Comparison of ENCODE assay signal across 27 mouse cellular contexts in genomic region chr8:4417141-4417540, GRCm38 (mm10).
DNase-seq lines count a peak whose midpoint lies in the region; ATAC-seq and TF ChIP-seq lines count a peak whose summit lies in the region.
"Had no signal": no experiment of that assay in that cellular context is flagged by ENCODE, and none has a peak within 500 bp of the region (broad histone marks: within the 10 kb centered on the region; RNA-seq: fewer than 3 reads in every experiment).

No protein-coding gene starts in this region.

- H3K36me3 ChIP-seq in forebrain, embryonic 11.5 days (ENCODE audit: control insufficient read depth, insufficient read depth, low read length), result no peaks in the 10 kb centered on the region
- H3K36me3 ChIP-seq in forebrain, postnatal 0 days (ENCODE audit: insufficient read depth), result no peaks in the 10 kb centered on the region
- no peaks in the 10 kb centered on the region for H3K36me3 ChIP-seq in heart, embryonic 10.5 days
- H3K36me3 ChIP-seq in heart, adult 2 months (ENCODE audit: control insufficient read depth, insufficient read depth, low read length), result no peaks in the 10 kb centered on the region
- H3K36me3 ChIP-seq in liver, embryonic 11.5 days (ENCODE audit: control insufficient read depth, insufficient read depth, low read length), result no peaks in the 10 kb centered on the region
- H3K36me3 ChIP-seq in liver, postnatal 0 days (replicated peaks; ENCODE audit: insufficient read depth, low read length), result no peaks in the 10 kb centered on the region
- H3K36me3 ChIP-seq in midbrain, embryonic 15.5 days (replicated peaks), result no peaks in the 10 kb centered on the region
- H3K36me3 ChIP-seq: embryonic facial prominence, embryonic 13.5 days; embryonic facial prominence, embryonic 15.5 days; forebrain, embryonic 10.5 days; forebrain, embryonic 15.5 days; G1E had no signal

- TF ChIP-seq POLR2A in heart, adult 2 months (IDR thresholded peaks at IDR 0.05; ENCODE audit: insufficient read depth, low read depth, low read length), result no peak

- H3K9me3 ChIP-seq in forebrain, embryonic 11.5 days (ENCODE audit: control insufficient read depth, low read length), result no peaks in the 10 kb centered on the region
- no peaks in the 10 kb centered on the region for H3K9me3 ChIP-seq in forebrain, postnatal 0 days (ENCODE audit: low read length)
- no peaks in the 10 kb centered on the region for H3K9me3 ChIP-seq in heart, embryonic 10.5 days
- H3K9me3 ChIP-seq in liver, embryonic 11.5 days (ENCODE audit: control insufficient read depth, low read length), result no peaks in the 10 kb centered on the region
- no peaks in the 10 kb centered on the region for H3K9me3 ChIP-seq in liver, postnatal 0 days (ENCODE audit: low read length)
- no peaks in the 10 kb centered on the region for H3K9me3 ChIP-seq in midbrain, embryonic 15.5 days
- H3K9me3 ChIP-seq: embryonic facial prominence, embryonic 13.5 days; embryonic facial prominence, embryonic 15.5 days; forebrain, embryonic 10.5 days; forebrain, embryonic 13.5 days; forebrain, embryonic 15.5 days; G1E had no signal

- intact Hi-C loops in heart, adult 2 months (cut with DNase I), result no loop called here

- no peak overlapping the region for H3K4me2 ChIP-seq in forebrain, embryonic 11.5 days (ENCODE audit: low read depth, low read length, severe bottlenecking)
- no peak overlapping the region for H3K4me2 ChIP-seq in forebrain, postnatal 0 days (ENCODE audit: low read depth)
- no peak overlapping the region for H3K4me2 ChIP-seq in liver, embryonic 11.5 days
- H3K4me2 ChIP-seq in liver, postnatal 0 days (ENCODE audit: low read depth, low read length), result no peak overlapping the region
- H3K4me2 ChIP-seq in midbrain, embryonic 15.5 days, result no peak overlapping the region
- H3K4me2 ChIP-seq: embryonic facial prominence, embryonic 13.5 days; embryonic facial prominence, embryonic 15.5 days; forebrain, embryonic 13.5 days; forebrain, embryonic 15.5 days had no signal

- H3K9ac ChIP-seq in forebrain, embryonic 11.5 days (ENCODE audit: low read length), result no peak overlapping the region
- H3K9ac ChIP-seq in forebrain, postnatal 0 days, result no peak overlapping the region
- H3K9ac ChIP-seq in heart, adult 2 months (ENCODE audit: low read depth, low read length), result no peak overlapping the region
- H3K9ac ChIP-seq in liver, embryonic 11.5 days (ENCODE audit: low read depth, low read length), result no peak overlapping the region
- H3K9ac ChIP-seq in liver, postnatal 0 days (replicated peaks), result no peak overlapping the region
- no peak overlapping the region for H3K9ac ChIP-seq in midbrain, embryonic 15.5 days
- H3K9ac ChIP-seq: embryonic facial prominence, embryonic 13.5 days; embryonic facial prominence, embryonic 15.5 days; forebrain, embryonic 13.5 days; forebrain, embryonic 15.5 days had no signal

- no peak overlapping the region for H3K27ac ChIP-seq in forebrain, embryonic 11.5 days (ENCODE audit: low read depth, low read length)
- H3K27ac ChIP-seq in forebrain, postnatal 0 days (ENCODE audit: low read depth, low read length), result no peak overlapping the region
- H3K27ac ChIP-seq in heart, embryonic 10.5 days, result no peak overlapping the region
- H3K27ac ChIP-seq in heart, adult 2 months, result no peak overlapping the region
- H3K27ac ChIP-seq in liver, embryonic 11.5 days (ENCODE audit: low read depth, low read length), result no peak overlapping the region
- H3K27ac ChIP-seq in liver, postnatal 0 days (ENCODE audit: low read depth), result no peak overlapping the region
- H3K27ac ChIP-seq in midbrain, embryonic 15.5 days, result no peak overlapping the region
- H3K27ac ChIP-seq: embryonic facial prominence, embryonic 13.5 days; embryonic facial prominence, embryonic 15.5 days; forebrain, embryonic 10.5 days; forebrain, embryonic 13.5 days; forebrain, embryonic 15.5 days had no signal

- DNase-seq in forebrain, embryonic 11.5 days (ENCODE audit: low spot score), result peak; percentile 35
- no peak for DNase-seq in forebrain, postnatal 0 days
- peak; percentile 52 for DNase-seq in heart, embryonic 10.5 days (ENCODE audit: low spot score)
- DNase-seq in heart, adult 2 months, result no peak
- DNase-seq in liver, embryonic 11.5 days (ENCODE audit: low spot score), result peak; percentile 0
- no peak for DNase-seq in liver, postnatal 0 days
- DNase-seq: adrenal gland, adult 8-10 months; adrenal gland, postnatal 14 days; adrenal gland, postnatal 36 days; B cell, adult 2 months; cerebellum, adult 11-12 months; cerebellum, adult 2 months; cerebellum, adult 9-10 months; cerebellum, postnatal 10 days; cerebellum, postnatal 25 days; embryo, embryonic 11 days had no signal

- whole genome bisulfite sequencing in forebrain, embryonic 11.5 days, result 75% methylated on average over 3 of the region's 3 CpGs
- WGBS in forebrain, postnatal 0 days, result 90% methylated on average over 3 of the region's 3 CpGs
- 74% methylated on average over 3 of the region's 3 CpGs for WGBS in heart, embryonic 10.5 days
- 62% methylated on average over 3 of the region's 3 CpGs for WGBS in heart, adult 2 months
- 72% methylated on average over 3 of the region's 3 CpGs for WGBS in liver, embryonic 11.5 days
- WGBS in liver, postnatal 0 days (ENCODE audit: insufficient replicate concordance), result 66% methylated on average over 3 of the region's 3 CpGs
- WGBS in midbrain, embryonic 15.5 days, result 90% methylated on average over 3 of the region's 3 CpGs

- TF ChIP-seq EP300 in heart, adult 2 months (IDR thresholded peaks at IDR 0.05; ENCODE audit: insufficient read depth, low read depth, low read length), result no peak
- no peak for TF ChIP-seq EP300 in liver, postnatal 0 days (IDR thresholded peaks at IDR 0.05; ENCODE audit: low read depth)

- no peak for ATAC-seq in forebrain, embryonic 11.5 days (replicated peaks; ENCODE audit: low FRiP score)
- no peak for ATAC-seq in forebrain, postnatal 0 days
- ATAC-seq in liver, embryonic 11.5 days (replicated peaks; ENCODE audit: low FRiP score), result no peak
- no peak for ATAC-seq in liver, postnatal 0 days
- ATAC-seq in midbrain, embryonic 15.5 days (replicated peaks), result no peak
- ATAC-seq: activated CD4-positive, CD25-positive, alpha-beta regulatory T cell, adult 4 months; CD4-positive, CD25-positive, alpha-beta regulatory T cell, adult 4 months; forebrain, embryonic 13.5 days; forebrain, embryonic 15.5 days; Patski had no signal

- H3K79me2 ChIP-seq in heart, adult 2 months (replicated peaks; ENCODE audit: control insufficient read depth, insufficient read depth, low read length), result no peaks in the 10 kb centered on the region

- H3K27me3 ChIP-seq in forebrain, embryonic 11.5 days (ENCODE audit: control insufficient read depth, insufficient read depth, low read length), result no peaks in the 10 kb centered on the region
- no peaks in the 10 kb centered on the region for H3K27me3 ChIP-seq in forebrain, postnatal 0 days (ENCODE audit: insufficient read depth, low read length)
- H3K27me3 ChIP-seq in heart, embryonic 10.5 days (ENCODE audit: insufficient read depth, poor library complexity, severe bottlenecking), result no peaks in the 10 kb centered on the region
- H3K27me3 ChIP-seq in heart, adult 2 months (ENCODE audit: control insufficient read depth, insufficient read depth, low read length), result no peaks in the 10 kb centered on the region
- H3K27me3 ChIP-seq in liver, embryonic 11.5 days (replicated peaks; ENCODE audit: control insufficient read depth, insufficient read depth, low read length), result no peaks in the 10 kb centered on the region
- no peaks in the 10 kb centered on the region for H3K27me3 ChIP-seq in liver, postnatal 0 days (ENCODE audit: insufficient read depth, low read length)
- no peaks in the 10 kb centered on the region for H3K27me3 ChIP-seq in midbrain, embryonic 15.5 days (replicated peaks)
- H3K27me3 ChIP-seq: embryonic facial prominence, embryonic 13.5 days; embryonic facial prominence, embryonic 15.5 days; forebrain, embryonic 13.5 days; forebrain, embryonic 15.5 days; Patski had no signal

- H3K4me1 ChIP-seq in forebrain, embryonic 11.5 days (replicated peaks; ENCODE audit: control insufficient read depth, insufficient read depth, low read length), result no peaks in the 10 kb centered on the region; the same call in 1 of the 2 replicates
- no peaks in the 10 kb centered on the region for H3K4me1 ChIP-seq in forebrain, postnatal 0 days (ENCODE audit: insufficient read depth)
- H3K4me1 ChIP-seq in heart, embryonic 10.5 days, result no peaks in the 10 kb centered on the region; the same call in 1 of the 2 replicates
- H3K4me1 ChIP-seq in heart, adult 2 months (ENCODE audit: control insufficient read depth, insufficient read depth, low read length), result no peaks in the 10 kb centered on the region
- no peaks in the 10 kb centered on the region for H3K4me1 ChIP-seq in liver, embryonic 11.5 days (replicated peaks; ENCODE audit: control insufficient read depth, insufficient read depth, low read length)
- H3K4me1 ChIP-seq in liver, postnatal 0 days (ENCODE audit: insufficient read depth), result no peaks in the 10 kb centered on the region
- no peaks in the 10 kb centered on the region for H3K4me1 ChIP-seq in midbrain, embryonic 15.5 days
- H3K4me1 ChIP-seq: embryonic facial prominence, embryonic 13.5 days; embryonic facial prominence, embryonic 15.5 days had no signal

- TF ChIP-seq CTCF in forebrain, postnatal 0 days (IDR thresholded peaks at IDR 0.05; ENCODE audit: low read depth), result no peak
- no peak for TF ChIP-seq CTCF in heart, adult 2 months (IDR thresholded peaks at IDR 0.05)
- TF ChIP-seq CTCF in liver, postnatal 0 days (IDR thresholded peaks at IDR 0.05; ENCODE audit: low read depth), result no peak

- no peak overlapping the region for H3K4me3 ChIP-seq in forebrain, embryonic 11.5 days (ENCODE audit: low read depth, low read length)
- H3K4me3 ChIP-seq in forebrain, postnatal 0 days (ENCODE audit: low read depth, low read length), result no peak overlapping the region
- no peak overlapping the region for H3K4me3 ChIP-seq in heart, embryonic 10.5 days
- H3K4me3 ChIP-seq in heart, adult 2 months, result no peak overlapping the region
- no peak overlapping the region for H3K4me3 ChIP-seq in liver, embryonic 11.5 days (ENCODE audit: low read depth, low read length)
- H3K4me3 ChIP-seq in liver, postnatal 0 days (ENCODE audit: low read depth, low read length), result no peak overlapping the region
- H3K4me3 ChIP-seq in midbrain, embryonic 15.5 days, result no peak overlapping the region
- H3K4me3 ChIP-seq: embryonic facial prominence, embryonic 13.5 days; embryonic facial prominence, embryonic 15.5 days; erythroblast, embryonic 14.5 days; forebrain, embryonic 10.5 days; forebrain, embryonic 13.5 days; forebrain, embryonic 15.5 days had no signal

Comparison
In these comparisons a context has a peak if more than half of its experiments do, and no peak if none do; other contexts are left out.
1. DNase-seq: peak in forebrain, embryonic 11.5 days (single experiment), heart, embryonic 10.5 days (single experiment) and liver, embryonic 11.5 days (single experiment); none in forebrain, postnatal 0 days (single experiment), heart, adult 2 months (0 of 2) and liver, postnatal 0 days (single experiment).